Mouse (Mus musculus) 416B (cell line): ENCODE results near the gene Hbb-bs.
A peak's percentile ranks its signal among the peaks of the same experiment; 100 is the strongest.
"Not testable (repeated sequence)": the region's sequence is repeated elsewhere in the genome, so short reads cannot be mapped to it uniquely, and the experiment has no call there.

Experiments
- DNase-seq: peaks from one replicate; pipeline ENCODE4 v3.0.0; 2011; ENCODE audit warnings: low read depth

The Hbb-bs gene

DNA sequence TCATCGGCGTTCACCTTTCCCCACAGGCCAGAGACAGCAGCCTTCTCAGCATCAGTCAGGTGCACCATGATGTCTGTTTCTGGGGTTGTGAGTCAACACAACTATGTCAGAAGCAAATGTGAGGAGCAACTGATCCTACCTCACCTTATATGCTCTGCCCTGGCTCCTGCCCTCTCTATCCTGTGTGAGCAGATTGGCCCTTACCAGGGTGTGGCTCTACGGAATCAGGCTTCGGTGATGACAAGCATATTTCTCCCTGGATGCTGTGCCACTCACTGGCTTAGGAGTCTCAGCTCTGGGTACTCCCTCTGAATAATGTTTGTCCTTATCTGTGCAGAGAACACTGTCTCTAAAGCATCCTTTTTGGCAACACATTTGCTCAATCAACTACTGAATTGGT, at the start of gene Hbb-bs:
TSS of gene Hbb-bs (minus strand) at position 289 of the 400 bp plus-strand sequence.
- DNase-seq, result no peak

DNA sequence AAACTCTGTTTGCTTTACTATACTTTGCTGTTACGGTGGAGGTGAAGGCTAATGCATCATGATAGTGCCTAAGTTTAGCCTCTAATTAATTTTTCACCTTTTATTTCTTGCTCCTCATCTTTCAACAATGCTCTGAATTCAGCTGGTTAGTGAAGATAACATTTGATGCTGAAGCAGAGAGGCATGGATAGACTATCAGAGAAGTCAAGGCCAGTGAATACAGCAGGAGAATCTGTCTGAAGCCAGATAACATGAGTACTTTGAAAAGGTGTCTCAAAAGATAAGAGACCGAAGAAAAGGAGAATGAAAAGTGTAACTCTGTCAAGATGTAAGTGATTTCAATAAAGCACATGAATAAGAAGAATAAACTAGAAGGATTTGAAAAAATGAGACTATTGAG, 49.2 kb upstream of the Hbb-bs start:
- no peak for DNase-seq

DNA sequence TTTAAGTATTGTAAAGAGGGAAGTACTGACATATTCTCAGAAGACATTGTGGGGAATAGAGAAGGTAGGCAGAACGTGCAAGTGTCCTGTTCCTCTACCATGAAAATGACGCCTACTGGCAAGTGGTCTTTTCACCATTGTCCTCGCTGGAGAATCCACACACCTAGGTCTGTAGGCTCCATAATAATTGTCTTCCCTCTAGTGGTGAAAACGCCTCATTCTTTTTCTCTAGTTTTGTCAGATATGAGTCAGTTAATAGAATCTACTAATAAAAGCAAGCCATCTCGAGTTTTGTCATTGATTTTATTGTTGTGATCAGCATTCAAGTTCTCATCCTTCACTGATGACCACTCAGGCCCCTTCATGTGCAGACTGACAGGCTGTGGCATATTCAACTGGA, 46.6 kb upstream of the Hbb-bs start:
- DNase-seq, result peak; percentile 44

DNA sequence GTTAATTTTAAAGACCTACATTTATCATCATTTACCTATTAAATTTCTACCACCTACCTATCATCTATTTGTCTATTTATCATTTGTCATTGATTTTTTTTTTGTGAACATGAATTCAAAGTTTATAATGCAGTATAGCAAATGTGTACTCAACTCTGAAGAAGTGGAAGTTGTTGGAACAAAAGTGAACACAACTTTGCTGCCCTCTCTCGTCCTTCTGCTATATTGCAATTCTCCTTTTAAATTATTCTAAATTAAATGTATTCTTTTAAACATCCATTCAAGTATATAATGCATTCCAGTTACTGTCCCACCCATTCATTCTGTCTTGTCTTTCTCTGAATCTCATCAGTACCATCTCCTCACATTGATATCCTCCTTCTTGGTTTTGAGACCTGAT, 45.2 kb upstream of the Hbb-bs start:
- peak; percentile 65 for DNase-seq

DNA sequence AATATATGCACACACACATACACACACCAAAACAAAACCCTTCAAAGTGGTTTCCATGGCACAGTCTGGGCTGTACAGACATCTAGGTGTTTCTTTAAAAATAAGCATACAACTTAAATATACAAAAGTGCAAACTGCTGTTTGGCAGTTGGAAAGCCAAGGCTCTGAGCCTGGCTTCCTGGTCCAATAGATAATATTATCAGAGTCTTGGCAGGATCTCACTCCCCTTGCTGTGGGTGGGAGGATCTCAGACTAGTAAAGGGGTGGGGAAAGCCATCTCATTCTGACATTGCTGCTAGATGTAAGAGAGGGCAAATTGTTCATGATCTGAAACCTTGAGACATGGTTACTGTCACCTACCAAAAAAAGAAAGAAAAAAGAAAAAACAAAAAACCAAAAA, 42.8 kb upstream of the Hbb-bs start:
- DNase-seq, result peak; percentile 55

DNA sequence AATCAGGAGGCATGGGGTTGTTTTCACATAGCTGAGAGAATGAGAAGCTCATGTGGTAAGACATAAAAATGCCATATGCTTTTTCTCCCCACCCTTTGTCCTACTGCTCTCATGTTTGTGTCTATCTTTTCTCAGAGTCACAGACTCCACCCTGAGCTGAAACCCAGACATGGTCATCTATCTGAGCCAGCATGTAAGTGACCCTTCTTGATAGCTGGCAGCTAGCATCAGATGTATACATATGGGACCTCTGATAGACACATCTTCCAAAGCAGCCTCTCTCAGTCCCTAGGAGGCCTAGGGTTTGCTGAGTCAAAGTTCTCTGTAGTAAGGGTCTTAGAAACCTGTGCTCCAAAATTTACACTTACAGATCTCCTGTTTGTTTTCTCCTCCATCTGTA, 37.8 kb upstream of the Hbb-bs start:
- no peak for DNase-seq

DNA sequence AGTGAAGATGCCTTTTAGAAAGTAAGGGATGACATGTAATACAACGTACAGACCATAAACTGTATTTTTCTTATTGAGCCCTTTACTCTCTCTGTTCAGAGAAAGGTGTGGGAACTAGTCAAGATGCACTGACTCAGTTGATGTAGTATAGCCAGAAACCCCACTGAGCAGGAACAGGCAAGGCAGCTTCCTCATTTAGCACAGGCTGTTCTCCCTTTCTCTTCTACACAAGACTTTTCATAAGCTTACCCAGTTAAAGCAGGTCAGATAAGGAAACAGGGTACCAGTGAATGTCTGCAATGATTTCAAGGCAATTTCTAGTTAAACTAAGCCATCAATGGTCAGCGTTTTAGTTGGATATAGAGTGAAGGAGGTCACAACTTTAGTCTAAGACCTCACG, 33.6 kb upstream of the Hbb-bs start:
- DNase-seq, result peak; percentile 35

DNA sequence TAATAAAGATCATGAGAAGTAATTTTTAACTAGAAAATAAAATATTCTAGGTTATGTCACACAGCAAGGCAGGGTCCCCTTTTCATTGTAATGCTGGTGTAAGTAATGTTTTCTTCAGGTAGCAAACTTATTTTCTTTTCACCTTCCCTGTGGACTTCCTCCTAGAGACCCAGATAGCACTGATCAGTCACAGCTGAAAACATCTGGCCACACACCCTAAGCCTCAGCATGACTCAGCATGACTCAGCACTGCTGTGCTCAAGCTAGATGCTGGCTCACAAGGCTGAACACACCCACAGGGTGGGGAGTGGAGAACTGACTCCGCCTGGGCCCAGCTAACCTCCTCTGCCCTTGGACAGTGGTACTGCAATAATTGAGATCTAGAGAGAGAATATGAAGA, 33.0 kb upstream of the Hbb-bs start:
- DNase-seq, result peak; percentile 96

DNA sequence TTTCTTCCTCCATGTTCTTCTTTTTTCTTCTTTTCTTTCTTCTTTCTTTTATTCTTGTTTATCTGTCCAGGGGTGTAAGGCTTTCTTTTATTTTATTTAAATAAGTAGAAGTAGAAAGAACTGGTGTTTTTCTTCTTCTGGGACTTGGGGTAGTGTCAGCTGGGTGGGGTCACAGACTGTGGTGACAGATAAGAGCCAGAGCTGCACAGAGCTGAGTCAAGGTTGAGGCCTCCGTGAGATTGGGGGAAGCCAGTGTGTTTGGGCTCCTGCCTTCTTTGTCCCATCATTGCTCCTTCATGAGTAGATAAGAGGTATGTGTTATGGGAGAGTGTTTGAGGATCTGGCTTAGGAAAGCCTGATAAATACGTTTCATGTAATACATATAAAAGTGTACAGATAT, 31.2 kb upstream of the Hbb-bs start:
- DNase-seq, result peak; percentile 69

DNA sequence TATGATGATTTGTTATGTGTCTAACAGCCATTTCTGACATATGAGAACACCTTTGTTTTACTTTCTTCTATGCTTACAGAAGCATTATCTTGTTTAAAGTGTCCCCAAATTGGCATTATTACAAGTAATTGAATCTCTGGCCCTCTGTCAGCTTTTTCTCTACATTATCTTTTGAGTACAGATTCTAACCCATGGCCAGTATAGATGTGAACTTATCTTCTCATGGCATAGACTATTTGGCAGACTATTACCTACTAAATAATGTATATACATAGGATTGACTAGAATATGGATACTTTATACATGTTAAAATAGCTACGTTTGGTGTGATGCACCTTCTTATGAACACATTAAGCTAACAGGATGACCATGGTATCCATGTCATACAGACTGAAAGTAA, 26.8 kb upstream of the Hbb-bs start:
- DNase-seq, result no peak

DNA sequence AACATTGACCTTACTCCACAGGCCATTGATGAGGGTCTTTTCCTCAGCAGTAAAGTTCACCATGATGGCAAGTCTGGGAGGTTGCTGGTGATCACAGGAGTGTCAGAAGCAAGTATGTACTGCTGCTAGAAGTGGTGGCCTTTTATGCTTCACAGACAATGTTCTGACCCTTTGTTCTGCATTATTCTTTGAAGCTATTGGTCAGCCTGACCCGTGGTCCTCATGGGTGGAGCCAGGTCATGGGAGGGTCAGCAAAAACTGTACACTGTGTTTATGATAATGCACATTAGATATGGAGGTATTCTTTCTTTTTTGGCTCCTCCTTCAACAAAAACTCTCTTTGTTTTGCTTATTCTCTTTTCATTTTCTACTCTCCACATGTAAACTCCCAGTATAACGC, 25.2 kb upstream of the Hbb-bs start, which contains the start of gene Hbb-y:
TSS of gene Hbb-y (minus strand) at position 127 of the 400 bp plus-strand sequence.
- DNase-seq, result no peak

DNA sequence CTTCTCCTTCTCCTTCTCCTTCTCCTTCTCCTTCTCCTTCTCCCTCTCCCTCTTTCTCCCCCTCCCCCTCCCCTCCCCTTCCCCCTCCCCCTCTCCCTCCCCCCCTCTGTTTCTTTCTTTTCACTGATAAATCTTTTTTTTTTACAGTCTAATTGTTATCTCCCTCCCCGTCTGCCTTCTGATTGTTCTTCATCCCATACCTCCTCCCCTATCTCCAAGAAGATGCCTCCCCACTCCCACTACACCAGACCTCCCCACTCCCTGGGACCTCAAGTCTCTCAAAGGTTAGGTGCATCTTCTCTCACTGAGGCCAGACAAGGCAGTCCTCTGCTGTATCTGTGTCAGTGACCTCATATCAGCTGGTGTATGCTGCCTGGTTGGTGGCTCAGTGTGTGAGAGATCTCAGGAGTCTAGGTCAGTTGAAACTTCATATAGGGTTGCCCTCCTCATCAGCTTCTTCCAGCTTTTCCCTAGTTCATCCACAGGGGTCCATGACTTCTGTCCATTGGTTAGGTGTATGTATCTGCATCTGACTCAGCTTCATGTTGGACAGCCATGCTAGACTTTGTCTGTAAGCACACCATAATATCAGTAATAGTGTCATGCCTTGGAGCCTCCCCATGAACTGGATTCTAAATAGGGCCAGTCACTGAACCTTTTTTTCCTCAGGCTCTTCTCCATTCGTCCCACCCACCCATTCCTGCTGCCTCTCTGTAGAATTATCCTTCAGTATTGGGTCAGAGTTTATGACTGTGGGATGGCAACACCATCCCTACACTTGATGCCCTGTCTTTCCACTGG, 16.8 kb upstream of the Hbb-bs start:
- DNase-seq, result no peak

DNA sequence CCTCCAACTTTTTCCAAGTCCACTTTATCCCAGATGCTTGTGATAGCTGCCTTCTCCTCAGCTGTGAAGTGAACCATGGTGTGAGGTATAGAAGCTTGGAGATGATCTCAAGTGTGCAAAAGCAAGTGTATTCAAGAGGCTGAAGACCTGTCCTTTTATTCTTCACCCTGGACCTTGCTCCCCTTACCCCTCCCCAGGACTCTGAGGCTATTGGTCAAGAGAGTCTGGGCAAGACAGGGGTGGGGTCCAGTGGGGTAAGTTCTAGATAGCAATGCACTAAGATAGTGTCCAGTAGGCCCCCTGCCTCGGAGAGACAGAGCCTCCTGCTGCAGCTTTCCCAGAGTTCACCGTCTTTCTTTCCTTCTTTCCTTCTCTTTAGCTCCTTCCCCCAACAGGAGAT, 15.1 kb upstream of the Hbb-bs start, which contains the start of gene Hbb-bh1:
TSS of gene Hbb-bh1 (minus strand) at position 131 of the 400 bp plus-strand sequence.
- no peak for DNase-seq

DNA sequence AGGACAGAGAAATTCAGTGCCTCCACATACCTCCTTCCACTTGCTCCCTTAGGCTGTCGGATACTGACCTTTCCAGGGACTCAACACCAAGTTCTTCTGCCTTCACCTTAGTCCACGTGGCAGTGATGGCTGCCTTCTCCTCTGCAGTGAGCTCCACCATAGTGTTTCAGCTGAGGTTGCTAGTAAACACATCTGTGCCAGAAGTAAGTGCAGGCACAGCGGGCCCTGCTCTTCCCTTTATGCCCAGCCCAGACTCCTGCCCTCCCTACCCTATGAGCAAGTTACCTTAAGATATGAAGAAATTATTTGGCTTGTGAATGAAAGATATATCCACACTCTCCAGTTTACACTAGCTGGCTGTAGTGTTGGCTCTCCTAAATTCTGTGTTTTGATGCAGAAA, 12.4 kb upstream of the Hbb-bs start, which contains the start of gene Hbb-bh2:
TSS of gene Hbb-bh2 (minus strand) at position 253 of the 400 bp plus-strand sequence.
- DNase-seq, result no peak

DNA sequence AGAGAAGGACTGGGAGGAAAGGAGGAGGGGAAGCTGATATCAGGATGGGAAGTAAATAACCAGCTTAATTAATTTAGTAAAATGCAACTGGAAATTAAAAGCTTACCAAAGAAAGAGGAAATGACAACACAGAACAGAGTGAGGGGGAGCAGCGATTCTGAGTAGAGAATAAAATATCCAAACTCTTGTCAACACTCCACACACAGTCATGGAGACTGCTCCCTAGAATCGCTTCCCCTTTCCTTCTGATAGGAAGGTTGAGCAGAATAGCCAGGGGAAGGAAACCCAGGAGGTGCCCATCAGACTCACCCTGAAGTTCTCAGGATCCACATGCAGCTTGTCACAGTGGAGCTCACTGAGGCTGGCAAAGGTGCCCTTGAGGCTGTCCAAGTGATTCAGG, 757 bp downstream of the Hbb-bs start:
- DNase-seq, result not testable (repeated sequence)

DNA sequence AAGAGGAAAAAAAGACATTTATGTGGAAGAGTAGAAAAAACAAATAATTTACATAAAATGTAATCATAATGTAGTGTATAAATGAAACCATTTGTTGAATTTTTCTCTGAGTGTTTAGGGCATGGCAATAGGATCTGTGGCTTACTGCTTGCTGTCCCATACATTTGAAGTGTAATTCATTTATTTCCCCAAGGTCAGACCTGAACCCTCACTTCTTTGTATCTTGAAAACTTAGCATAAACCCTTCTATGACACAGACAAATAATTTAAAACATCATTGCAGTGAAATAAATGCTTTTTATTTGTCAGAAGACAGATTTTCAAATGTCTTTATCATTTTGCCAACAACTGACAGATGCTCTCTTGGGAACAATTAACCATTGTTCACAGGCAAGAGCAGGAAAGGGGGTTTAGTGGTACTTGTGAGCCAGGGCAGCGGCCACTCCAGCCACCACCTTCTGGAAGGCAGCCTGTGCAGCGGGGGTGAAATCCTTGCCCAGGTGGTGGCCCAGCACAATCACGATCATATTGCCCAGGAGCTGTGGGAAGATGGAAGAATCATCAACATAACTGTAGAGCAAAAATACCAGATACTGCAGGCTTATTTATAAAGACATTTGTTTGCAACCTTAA, 1.5 kb downstream of the Hbb-bs start:
- DNase-seq, result no peak

DNA sequence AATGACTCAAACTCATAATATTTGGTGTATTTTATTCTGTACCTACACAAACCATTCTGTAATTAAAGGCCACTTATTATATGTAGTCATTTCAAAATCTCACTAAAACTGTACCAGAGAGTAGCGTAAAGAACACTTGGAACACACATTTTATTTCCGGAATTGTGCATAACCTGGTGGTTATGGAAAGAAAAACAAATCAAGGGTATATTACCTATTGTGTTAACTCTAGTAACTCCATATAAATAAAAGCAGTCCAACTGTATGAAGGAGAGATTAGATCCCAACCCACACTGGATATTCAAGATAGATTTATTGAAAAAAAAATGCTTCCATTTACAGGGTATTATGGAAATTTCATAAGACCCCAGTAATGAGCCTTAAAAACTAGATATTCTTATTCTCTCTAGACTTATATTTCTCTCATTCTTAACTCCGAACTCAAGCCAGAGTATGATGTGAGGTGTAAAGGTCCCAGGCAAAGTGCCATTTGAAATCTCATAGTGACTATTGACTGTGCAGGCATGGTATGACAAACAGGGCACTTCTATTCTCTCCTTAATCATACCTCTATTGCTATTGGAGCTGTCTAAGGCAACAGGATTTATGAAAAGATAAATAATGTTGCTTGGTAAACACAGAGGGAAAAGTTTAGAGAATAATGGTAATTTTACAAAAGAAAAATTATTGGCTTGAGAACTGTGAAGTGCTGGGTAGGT, 2.2 kb downstream of the Hbb-bs start:
- no peak for DNase-seq

DNA sequence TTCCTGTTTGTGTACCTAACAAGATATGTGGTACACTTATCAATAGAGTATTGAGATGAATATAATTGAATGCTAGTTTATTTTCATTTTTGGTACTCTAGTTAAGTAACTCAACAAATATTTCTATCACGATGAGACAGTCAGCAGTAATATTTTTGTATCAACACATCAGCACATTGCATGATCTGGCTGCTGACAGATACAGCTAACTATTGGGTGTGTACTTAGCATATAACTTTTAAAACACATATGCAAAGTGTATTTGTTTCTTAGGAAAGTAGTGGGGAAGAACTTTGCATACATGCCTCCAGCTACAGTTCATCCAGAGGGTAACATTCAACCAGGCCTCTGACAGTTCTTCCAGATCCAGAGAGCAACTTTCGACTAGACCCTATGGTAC, 3.3 kb downstream of the Hbb-bs start:
- DNase-seq, result no peak

DNA sequence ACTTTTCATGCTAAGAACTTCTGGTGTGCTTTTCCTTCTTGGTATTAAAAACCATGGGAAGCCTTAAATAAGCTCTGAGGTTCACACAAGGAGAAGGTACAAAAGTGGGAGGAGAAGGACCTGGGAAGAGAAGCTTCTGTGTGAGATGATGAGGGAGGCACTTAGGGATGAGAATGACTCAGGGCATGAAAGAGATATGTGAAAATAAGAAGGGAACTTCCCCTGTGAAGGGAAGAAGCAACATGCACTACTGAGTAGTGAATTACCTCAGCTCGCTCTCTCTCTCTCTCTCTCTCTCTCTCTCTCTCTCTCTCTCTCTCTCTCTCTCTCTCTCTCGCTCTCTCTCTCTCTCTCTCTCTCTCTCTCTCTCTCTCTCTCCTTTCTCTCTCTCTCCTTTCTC, 12.8 kb downstream of the Hbb-bs start:
- DNase-seq, result not testable (repeated sequence)

DNA sequence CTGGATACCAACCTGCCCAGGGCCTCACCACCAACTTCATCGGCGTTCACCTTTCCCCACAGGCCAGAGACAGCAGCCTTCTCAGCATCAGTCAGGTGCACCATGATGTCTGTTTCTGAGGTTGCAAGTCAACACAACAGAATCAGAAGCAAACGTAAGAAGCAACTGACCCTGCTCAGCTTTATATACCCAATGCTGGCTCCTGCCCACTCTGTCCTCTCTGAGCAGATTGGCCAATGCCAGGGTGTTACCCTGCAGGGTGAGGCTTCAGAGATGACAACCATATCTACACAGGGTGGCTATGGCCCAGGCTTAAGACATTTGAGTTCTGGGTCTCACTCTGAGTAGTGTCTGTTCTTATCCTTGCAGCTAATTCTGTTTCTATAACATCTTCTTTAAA, 14.1 kb downstream of the Hbb-bs start, which contains the start of gene Hbb-bt:
TSS of gene Hbb-bt (minus strand) at position 231 of the 400 bp plus-strand sequence.
- no peak for DNase-seq

DNA sequence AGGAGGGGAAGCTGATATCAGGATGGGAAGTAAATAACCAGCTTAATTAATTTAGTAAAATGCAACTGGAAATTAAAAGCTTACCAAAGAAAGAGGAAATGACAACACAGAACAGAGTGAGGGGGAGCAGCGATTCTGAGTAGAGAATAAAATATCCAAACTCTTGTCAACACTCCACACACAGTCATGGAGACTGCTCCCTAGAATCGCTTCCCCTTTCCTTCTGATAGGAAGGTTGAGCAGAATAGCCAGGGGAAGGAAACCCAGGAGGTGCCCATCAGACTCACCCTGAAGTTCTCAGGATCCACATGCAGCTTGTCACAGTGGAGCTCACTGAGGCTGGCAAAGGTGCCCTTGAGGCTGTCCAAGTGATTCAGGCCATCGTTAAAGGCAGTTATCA, 14.7 kb downstream of the Hbb-bs start:
- not testable (repeated sequence) for DNase-seq

DNA sequence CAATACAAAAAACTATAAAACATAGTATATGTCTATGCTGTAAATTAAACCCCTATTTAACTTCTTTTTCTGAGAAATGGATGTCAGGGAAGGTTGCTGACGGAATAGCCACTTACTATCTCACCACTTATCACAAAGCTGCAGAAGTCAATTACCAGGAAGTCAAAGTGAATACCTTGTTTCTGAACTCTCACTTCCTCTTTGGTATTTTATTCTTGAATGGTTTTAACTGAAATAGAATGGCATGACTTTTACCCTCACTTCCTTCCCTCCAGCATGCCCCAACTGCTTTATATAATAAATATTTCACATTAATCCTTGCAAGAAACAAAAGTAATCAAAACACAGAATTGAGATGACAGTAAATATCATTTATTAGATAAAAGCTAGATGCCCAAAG, 15.7 kb downstream of the Hbb-bs start:
- peak; percentile 61 for DNase-seq
